Mouse (Mus musculus): ENCODE data around the gene Thada.

The Thada gene

DNA sequence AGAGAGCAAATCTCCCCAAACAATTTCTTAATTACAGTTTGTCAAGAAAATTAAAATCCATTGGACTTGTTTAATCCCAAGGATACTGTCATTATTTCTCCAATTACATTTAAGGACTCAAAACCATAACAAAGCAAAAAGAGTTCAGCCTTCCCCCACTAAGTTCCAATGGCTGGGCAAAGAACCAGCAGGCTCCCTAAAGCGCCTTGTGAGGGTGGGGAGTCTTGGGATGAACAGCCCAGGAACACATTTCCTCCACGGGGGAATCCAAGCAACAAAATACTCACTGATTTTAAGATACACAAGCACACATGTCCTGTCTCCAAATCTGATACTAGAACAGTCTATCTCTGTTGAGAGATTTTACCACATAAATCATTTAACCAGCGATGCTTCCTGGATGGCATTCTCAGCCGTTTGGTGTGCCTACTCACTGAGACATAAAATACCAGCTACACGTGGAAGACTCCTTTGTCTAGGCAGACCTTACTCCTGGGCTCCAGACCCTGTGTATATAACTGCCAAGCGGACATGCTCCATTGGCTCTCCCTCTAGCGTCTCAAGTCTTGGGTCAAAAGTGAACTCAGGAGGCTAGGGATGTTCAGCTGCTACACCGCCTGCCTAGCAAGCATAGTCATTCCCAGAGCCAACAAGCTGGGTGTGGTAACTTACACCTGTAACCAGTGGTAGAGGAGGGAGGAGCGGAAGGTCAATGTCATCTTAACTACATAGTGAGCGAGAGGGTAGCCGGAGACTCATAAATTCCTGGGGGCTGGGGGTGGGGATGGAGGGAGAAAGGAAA is 97.6 kb downstream of the Thada start:
- DNase-seq, result no peak

DNA sequence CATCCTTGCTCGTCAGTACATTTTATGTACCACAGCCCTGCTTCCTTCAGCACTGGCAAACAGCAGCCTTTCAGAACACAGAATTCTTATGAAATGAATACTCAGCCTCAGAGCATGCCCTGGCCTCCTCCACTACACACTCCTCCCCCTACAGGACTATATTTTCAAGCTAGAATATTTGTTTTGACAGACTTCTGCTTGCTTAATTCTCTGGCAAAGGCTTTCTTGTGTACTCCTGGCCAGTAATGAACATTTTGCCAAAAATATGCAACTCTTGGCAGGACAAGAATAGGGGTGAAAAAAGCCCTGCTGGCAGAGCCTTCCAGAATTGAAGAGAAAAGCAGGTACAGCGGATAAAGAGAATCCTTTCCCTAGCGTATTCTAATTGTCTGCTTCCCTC is 98.3 kb downstream of the Thada start:
- no peak for DNase-seq

DNA sequence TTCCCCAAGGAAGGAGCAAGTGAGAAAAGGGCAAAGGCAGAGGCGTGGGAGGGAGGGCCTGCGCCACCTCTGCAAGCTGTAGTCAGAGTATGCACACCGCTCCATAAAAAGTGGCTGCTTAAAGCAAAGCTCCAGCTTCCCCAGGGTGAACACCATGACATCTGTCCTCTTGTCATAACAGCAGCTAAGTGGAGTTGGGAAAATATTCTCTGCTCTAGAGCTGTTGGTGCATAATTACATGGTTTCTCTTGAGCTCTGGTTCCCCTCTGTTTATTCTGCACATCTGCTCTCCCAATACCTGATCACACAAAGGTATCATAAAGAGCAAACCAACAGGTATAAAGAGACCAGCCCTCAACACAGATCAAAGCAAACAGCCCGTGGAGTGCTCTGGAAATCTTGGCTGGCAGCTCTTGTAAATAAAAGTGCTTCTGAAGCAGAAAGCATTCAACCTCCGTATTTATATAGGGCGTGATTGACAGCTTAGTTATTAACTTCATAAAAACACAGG is 100.2 kb downstream of the Thada start:
- DNase-seq, result no peak

DNA sequence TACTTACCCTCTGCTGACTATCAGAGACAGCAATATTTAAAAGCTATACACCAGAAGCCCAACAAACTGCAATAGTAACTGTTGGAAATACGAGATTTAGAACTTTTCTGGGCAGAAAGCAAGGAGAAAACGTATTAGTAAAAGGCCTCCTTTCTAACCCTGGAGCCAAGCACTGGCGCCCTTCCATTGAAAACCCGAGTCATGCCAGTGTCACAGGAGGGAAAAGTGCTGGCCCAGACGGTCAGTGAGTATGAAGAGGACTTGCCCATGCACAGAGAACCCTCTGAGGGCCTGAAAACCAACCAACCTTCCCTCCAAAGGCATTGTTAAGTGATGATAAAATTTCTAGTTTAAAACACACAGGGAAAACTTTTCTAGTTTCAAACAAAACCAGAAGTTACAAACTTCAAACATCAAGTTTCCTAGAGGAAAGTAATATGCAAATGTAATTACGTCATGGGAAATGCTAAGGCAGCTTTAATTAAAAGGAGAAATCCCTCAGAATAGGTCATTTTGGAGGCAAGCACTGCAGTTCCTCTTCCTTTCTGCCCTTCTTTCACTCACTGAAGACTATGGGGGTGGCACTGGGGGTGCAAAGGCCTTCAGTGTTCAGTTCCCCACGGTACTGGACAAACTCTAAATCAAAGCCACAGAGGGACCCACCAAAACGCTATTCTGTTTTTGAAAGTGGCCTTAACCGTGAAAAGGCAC is 100.8 kb downstream of the Thada start:
- no peak for DNase-seq

DNA sequence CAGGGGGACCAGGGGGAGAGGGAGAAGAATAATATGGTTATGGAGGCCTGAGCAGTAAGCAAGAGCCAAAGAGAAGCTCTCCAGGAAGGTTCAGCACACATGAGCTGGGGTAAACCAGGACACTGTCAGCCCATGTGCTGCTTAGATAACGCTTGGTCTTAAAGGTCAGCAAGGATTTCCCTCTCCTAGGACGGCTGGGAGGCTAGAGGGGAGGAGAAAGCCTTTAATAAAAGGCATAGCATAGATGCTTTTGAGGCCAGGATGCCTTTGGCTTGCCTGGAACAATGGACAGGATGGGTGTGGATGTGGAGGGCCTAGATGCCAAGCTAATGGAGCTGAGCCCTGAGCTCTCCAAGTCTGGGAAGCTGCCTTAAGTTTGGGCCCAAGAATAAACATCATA is 102.6 kb downstream of the Thada start:
- no peak for DNase-seq

DNA sequence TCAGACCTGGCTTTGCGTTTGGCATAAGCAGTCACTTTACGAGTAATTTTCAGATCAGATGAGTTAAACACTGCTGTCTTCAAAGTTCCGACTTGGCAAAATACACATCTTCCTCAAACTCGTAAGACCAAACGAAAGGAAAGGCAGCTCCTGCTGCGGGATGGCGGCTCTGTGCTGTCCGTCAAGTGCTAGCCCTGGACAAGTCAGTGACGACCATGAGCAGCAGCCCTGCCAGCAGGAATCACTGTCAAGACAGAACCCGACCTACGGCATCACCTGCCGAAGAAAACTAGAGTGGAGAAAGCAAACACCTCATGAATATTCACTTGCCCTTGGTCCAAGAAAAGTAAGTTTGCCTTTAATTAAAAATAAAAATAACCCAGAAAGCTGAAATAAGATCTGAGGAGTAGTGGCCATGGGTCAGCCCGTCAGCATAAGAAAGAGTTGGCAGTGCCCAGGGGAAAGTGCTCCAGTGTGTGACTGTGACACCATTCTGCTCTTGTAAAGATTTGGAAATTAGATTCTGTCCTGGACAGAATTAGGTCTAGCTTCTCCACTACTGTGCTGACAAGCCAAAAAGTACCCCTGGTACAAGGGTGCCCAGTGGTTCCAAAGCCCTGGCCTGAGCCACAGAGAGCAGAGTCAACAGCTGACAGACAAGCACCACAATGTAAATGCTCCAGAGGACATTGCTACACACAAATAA is 103.3 kb downstream of the Thada start:
- no peak for DNase-seq

DNA sequence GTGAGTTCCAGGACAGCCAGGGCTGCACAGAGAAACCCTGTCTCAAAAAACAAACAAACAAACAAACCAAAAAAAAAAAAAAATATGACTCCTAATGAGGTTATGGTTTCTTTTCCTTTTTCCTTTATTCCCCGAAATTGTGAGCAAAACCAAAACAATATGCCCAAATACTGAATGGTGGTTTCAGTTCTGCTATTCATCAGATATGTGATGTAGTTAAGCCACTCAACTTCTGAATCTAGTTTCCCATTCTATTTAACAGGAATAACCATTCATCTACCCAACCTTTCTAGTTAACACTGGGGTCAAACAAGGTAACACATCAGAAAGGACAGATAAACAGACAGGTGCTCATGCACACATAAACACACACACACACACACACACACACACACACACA is 105.0 kb downstream of the Thada start:
- no peak for DNase-seq

DNA sequence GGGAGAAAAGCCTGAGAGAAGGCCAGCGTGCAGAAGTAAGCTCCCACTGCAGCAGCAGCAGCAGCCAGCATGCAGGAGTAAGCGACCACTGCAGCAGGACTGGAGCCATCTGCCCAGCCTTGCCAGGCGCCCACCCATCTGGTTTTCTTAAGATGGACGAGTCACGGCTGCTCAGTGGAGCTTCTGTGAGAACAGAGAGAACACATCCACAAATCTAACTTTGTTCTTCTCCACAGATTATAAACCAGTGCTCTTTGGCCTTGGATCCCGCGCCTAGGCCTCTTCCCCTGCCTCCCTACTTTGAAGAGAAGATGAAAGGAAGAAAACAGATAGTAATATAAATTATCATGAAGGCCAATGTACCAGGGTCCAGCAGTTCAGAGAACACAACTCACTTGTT is 106.2 kb downstream of the Thada start:
- DNase-seq, result no peak

DNA sequence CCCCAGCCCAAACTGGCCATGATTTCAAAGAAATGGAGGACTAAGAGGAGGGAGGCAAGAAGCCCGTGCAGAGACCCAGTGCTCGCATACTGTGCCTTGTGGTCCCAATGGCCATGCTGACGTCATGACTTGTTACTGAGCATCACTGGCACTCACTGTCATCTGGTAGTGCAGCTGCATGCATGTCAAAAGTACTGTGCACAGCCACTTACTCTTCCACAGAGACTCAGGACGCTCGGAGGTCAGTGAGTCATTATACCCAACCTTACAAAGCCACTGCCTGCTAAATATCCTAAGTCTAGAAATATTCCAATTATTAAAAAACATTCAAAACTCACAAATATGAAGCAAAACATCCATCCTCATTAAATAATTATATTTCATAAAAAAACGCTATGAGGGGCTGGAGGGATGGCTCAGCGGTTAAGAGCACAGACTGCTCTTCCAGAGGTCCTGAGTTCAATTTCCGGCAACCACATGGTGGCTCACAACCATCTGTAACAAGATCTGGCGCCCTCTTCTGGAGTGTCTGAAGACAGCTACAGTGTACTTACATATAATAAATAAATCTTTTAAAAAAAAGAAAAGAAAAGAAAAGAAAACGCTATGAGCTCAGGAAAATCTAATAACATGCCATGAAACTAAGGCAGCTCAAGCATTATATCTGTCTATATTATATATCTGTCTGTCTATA is 106.9 kb downstream of the Thada start:
- DNase-seq, result no peak

DNA sequence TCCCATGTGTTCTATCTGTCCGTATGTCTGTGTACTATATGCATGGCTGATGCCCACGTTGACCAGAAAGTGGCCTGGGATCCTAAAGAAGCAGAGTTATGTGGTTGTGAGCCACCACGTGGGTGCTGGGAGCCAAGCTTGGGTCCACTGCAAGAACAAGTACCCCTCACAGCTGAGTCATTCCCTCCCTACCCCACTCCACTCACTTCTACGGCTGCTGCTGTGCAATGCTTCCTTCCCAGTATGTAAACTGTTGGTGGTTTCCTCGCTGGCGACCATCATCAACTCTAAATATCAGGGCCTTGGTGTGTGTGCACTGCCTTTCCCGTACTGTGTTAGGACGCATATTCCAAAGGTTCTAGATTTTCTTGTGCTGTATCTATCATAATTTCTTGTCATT is 108.2 kb downstream of the Thada start:
- DNase-seq, result no peak

DNA sequence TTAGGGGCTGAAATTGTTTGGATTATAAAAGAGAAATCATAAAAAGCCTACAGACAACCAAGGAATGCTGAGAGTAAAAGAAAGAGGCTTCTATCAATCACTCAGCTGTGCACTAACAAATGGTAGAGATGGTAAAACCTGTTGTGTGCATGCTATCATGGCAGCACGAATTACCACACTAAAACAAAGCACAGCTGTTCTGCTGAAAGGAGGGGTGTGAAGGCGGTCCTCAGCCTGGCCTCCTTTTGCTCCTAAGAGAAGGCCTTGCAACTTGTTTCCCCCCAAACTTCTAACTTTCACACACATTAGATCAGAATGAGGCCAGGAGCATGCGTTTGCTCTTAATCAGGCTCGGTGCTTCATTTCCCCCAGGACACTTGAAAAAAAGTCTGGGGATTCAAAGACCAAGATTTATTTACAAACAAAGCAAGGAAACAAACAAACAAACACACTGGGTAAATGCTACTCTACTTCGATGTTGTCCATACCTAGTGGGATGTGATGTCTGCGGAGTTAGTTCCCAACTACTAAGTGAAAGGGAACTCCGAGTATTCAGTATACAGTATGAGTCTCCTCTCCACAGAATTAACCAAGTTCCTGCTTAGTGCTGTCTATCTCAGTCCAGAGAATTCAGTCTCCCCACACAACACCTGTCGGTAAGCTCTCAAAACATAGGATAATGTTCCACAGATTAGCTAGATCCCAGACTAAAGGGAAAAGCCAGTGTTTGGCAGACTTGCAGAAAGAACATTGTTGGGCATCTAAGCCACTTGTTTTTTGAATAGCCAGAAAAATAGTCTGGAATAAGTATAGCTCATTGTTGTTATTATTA is 109.7 kb downstream of the Thada start:
- DNase-seq, result no peak

DNA sequence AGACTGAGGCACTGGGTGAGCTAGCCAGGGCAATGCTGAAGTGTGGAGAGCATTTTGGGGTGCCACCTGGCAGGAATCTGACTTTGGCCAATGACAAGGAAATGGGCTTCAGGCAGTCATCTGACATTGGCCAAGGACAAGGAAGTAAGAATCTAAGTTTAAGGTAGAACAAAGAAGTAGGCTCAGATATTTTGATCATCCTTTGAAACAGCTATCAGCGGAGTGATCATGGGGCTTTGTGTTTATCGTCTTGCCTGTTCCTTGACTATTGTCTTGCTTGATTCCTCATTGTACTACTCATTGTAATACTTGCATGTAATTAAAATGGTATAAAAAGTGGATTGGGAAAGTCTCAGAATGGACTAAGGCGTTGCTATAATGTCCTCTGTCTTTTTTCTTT is 111.0 kb downstream of the Thada start:
- no peak for DNase-seq

DNA sequence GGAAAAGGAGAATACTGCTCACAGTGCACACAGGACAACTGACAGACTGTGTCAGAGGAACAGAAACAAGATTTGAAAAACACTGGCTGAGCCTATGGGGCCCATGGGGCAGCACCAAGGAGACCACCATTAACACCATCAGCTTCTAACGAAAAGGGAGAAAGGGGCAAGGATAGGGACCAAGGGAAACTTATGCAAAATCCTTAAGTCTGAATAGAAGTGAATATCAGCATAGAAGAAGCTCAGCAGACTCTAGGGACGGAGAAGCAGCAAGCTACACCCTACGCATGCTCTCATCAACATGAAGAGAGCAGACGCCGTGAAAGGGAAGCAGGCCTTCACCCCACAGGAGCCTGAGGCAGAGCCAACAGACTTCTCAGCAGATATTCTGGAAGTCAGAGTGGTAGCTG is 112.1 kb downstream of the Thada start:
- DNase-seq, result no peak

DNA sequence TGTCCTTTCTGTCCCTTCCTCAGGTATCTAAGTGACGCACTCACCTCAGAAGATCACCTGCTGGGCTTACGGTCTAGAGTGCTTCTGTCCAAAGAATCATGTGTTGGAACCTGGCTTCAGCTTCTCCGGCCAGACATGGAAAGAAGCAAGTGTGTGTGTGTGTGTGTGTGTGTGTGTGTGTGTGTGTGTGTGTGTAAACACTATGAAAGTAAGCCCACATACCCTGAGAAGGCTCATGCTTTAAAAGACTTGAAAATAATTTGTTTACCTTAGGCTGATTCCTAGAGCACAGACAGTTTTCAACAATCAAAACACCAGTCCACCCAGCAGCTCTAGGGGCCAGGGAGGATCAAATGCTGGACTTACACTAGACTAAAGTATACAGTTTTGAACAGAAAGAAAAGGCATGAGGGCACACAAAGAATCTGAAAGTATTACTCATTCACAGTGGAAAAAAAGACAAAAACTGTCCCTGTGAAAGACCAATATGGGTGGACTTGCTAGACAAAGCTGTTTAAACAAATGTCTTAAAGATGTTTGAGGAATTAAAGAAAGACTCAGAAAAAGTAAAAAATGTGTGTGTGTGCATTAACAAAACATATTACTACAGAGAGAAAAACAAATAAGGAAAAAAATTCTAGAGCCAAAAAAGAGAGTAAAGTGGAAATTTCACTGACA is 112.6 kb downstream of the Thada start:
- no peak for DNase-seq

DNA sequence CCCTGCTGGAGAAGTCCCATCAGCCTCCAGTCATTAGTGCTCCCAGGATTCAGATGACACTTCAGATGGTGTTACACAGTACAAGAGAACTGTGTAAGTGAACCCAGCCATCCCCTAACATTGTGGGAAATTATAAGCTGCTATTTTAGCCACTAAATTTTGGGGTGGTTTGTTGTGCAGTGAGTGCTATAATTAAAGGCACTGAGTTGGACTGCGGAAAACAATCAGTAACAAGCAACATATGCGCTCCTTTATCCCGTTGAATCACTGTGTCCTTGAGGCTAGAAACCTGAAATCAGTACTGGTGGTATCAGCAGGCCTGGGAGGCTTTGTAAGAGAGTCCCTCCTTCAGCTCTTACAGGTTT is 113.2 kb downstream of the Thada start:
- DNase-seq, result no peak

DNA sequence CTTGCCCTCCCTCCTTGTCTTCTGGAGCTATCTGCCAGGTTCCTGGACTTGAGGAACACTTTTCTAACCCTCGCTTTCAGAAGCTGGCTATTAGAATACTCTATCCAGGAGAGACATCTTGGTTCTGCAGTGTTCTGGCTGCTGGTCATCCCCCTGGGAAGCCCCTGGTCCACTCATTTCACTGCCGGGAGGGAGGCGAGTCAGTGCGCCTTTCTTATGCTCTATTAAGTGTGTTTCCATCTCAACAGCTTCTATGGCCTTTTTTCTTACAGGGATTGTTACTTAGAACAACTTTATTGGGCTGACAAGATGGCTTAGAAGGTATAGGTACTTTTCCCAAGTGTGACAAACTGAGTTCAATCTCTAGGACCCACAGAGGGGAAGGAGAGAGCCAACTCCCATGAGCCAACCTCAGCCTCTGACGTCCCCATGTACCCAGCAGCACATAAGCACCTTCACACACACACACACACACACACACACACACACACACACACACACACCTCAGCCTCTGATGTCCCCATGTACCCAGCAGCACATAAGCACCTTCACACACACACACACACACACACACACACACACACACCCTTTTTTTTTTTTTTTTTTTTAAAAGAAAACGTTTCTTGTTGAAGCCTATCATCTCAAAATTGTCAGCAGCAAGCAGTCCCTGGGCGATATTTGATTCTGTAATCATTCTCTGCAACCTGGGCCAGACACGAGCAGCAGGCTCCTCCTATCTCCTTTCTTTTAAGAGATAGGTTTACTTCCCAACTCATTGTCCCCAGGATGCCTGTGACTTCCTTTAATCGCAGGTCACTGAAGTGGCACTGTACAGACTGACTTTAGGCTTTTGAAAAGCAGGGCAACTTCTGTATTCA is 113.9 kb downstream of the Thada start:
- DNase-seq, result no peak

DNA sequence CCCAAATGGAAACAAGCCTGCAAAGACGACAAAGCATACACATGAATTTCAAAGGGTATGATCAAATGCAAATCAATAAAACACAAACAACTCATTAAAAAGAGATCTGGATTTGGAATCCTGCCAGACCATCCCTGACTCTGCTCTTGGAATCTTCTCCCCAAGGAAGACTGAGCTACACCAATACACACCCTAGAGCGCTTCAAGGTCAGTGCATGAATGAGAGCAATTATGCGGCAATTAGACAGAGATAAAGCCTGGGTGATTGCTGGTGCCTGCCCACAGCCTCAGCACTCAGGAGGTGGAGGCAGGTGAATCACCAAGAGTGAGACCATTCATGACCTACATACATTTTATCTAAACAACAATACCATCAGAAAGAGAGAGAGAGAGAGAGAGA is 114.7 kb downstream of the Thada start:
- no peak for DNase-seq

DNA sequence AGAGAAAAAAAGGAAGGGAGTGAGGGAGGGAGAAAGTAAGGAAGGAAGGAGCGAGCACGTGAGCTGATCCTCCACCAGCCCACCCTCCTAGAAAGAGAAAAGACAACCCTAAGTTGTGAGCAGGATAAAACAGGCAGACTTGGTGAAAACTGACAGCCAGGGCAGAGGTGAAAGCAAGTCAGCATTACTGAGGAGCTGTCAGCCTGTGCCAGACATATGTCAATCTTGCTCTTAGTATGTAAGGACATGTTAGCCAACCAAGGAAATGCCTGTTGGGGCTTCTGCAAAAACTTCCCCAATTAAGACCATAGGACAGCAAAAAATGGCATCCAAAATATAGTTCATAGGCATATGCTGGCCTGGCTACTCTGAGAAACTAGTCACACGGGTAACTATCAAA is 117.1 kb downstream of the Thada start:
- DNase-seq, result no peak

DNA sequence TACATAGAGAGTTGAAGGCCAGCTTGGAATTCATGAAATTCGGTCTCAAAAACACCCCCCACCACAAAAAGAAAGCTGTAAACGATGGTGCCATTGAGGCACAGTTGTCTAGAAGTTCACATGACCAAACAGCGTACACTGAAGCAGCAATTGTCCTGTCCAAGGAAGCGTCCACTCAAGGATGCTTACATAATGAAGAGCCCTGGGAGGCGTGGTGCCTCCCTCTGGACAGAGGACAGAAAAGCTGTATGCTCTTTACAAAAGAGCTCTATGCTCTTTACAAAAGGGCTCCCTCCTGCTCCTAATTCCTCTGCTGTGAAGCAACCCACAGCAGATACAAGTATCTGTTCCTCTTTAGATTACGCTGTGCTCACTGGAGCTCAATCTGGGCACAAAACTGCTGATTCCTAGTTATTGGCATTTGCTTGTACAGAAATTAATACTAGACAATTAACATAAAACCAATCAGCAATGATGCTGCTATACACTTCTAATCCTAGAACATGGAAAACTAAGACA is 123.6 kb downstream of the Thada start:
- no peak for DNase-seq

DNA sequence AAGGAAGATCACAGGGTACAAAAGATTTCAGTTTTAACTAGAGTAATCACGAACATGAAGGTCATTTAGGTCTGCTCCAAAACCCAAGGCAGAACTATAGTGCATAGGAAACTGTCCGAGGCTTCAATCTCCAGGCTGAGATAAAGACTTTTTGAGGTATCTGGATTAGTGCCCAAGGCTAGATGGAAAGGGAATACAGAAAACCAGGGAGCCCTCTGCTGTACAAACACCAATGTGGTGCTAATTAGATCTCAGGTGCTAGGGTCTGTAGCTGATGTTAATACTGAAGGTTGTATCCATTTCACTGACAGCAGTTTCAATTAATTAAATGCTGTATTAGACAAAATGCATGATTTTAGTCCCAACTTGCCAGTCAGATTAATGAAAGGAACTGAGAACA is 124.3 kb downstream of the Thada start:
- DNase-seq, result no peak
